Comparison of ENCODE assay signal across 8 mouse cellular contexts in the genomic region with DNA sequence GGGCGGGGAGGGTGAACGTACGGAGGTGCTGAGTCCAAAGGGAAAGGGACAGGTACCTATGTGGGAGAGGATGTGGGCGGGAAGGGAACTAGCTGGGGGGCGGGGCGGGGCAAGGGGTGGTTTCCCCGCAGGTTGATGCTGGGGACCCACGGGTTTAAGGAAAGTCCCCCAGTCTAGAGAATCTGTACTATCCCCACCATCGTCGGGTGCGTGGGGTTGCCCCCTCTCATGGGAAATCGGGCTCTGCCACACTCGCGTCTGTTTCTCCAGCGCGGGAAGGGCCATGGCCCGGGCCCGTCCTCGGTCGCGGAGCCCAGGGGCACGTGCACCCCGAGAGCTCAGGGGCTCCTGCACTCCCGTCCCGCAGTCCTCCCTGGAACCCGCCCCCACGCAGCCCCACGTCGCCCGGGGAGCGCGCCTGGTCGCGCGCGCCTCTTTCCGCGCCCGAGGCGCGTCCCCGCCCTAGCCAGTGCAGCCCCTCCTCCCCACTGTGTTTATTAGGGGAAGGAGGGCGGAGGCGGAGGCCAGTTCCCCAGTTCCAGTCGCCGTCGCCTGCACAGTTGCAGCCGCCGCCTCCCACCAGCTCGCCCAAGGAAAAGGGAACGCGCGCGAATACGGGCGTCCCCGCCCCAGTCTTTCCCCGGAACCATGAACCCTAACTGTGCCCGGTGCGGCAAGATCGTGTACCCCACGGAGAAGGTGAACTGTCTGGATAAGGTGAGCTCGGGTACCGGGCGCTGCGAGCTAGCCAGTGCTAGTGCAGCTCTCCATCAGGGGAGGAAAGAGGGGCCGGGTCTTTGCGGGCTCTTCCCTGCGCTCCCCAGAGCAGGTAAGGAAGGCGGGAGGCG. TPM values are rescaled to one million over a fixed set of nuclear protein-coding genes. Genes with fewer than 3 reads are reported as not detected.
DNase-seq lines count a peak whose midpoint lies in the region; ATAC-seq and TF ChIP-seq lines count a peak whose summit lies in the region.

No protein-coding gene starts in this region.

- H3K27me3 ChIP-seq in hindbrain, postnatal 0 days (ENCODE audit: insufficient read depth, low read length) = no peaks in the 10 kb centered on the region

- peak; percentile 61 for DNase-seq in WW6 (ENCODE audit: low read depth, low spot score)
- peak; percentile 74 to 77 for DNase-seq in gastrocnemius, adult 8-10 months (ENCODE audit: low spot score in 2 of 2)
- DNase-seq in hindbrain, postnatal 0 days (ENCODE audit: low spot score) = peak; percentile 94
- peak; percentile 89 to 90 for DNase-seq in left cerebral cortex, adult 2 months (ENCODE audit: extremely low spot score in 1 of 2, low spot score in 2 of 2)
- DNase-seq in right cerebral cortex, adult 18-20 months = peak; percentile 90
- peak; percentile 86 to 89 for DNase-seq in urinary bladder, adult 18-20 months (ENCODE audit: low spot score in 2 of 2)

- H3K36me3 ChIP-seq in hindbrain, postnatal 0 days (ENCODE audit: insufficient read depth, low read length) = peaks cover 4% of the 10 kb centered on the region; the same call in 1 of the 2 replicates
- H3K36me3 ChIP-seq in macrophage (ENCODE audit: inconsistent target) = no peaks in the 10 kb centered on the region

- no peak for TF ChIP-seq CTCF in hindbrain, postnatal 0 days (IDR thresholded peaks at IDR 0.05; ENCODE audit: low read depth)
- no peak for TF ChIP-seq CTCF in left cerebral cortex, adult 2 months (IDR thresholded peaks at IDR 0.05)

- peak overlapping the region; percentile 84 for H3K9ac ChIP-seq in hindbrain, postnatal 0 days (replicated peaks; ENCODE audit: low read length)

- WGBS in hindbrain, postnatal 0 days = under 1% methylated on average over 63 of the region's 71 CpGs
- WGBS in macrophage (ENCODE audit: missing documents) = under 1% methylated on average over 58 of the region's 71 CpGs

- H3K79me2 ChIP-seq in macrophage (ENCODE audit: inconsistent target) = peaks cover 45% of the 10 kb centered on the region

- H3K27ac ChIP-seq in hindbrain, postnatal 0 days = peak overlapping the region; percentile 93
- peak overlapping the region; percentile 98 for H3K27ac ChIP-seq in left cerebral cortex, adult 2 months
- peak overlapping the region; percentile 98 for H3K27ac ChIP-seq in macrophage

- no peaks in the 10 kb centered on the region for H3K9me3 ChIP-seq in hindbrain, postnatal 0 days (ENCODE audit: low read length)

- H3K4me3 ChIP-seq in hindbrain, postnatal 0 days (ENCODE audit: low read length) = peak overlapping the region; percentile 80
- peak overlapping the region; percentile 75 for H3K4me3 ChIP-seq in left cerebral cortex, adult 2 months
- H3K4me3 ChIP-seq in macrophage (ENCODE audit: inconsistent target) = peak overlapping the region; percentile 98

- ATAC-seq in common myeloid progenitor, adult 5-6 weeks (replicated peaks; ENCODE audit: low read depth, poor library complexity, severe bottlenecking) = peak; percentile 66
- peak; percentile 85 for ATAC-seq in hindbrain, postnatal 0 days

- peak overlapping the region; percentile 76 for H3K4me2 ChIP-seq in hindbrain, postnatal 0 days (ENCODE audit: low read depth, low read length)

- H3K4me1 ChIP-seq in hindbrain, postnatal 0 days (ENCODE audit: insufficient read depth, low read length) = peaks cover 21% of the 10 kb centered on the region

- intact Hi-C loops in left cerebral cortex, adult 2 months (cut with DNase I) = loop anchor here (2.0 kb wide), 1 partner anchor 189 kb away; no protein-coding TSS in a partner anchor

RNA-seq across cellular contexts. Expression of gene Lasp1, which starts 0.6 kb away (rescaled TPM):
- 79.1 and 126 TPM in 2 replicates for total RNA-seq in common myeloid progenitor, adult 5-6 weeks (2017)
- 10 to 100 TPM in 2 of 4 experiments, 1 to 10 TPM in 2; 5.9 to 11.2 (median 9.0) TPM for total RNA-seq in gastrocnemius, adult 8-10 months (2022)
- total RNA-seq in hindbrain, postnatal 0 days (2014; rRNA removed) = 177 and 187 TPM in 2 replicates
- polyA plus RNA-seq in hindbrain, postnatal 0 days (2015; fragmentation: Nextera tagmentation; extraction: Ambion mirVana) = 121 and 137 TPM in 2 replicates
- total RNA-seq in left cerebral cortex, adult 2 months (2021) = 100 to 1,000 TPM; 174 to 191 TPM
- total RNA-seq in macrophage (2018; cell fraction: chromatin; rRNA removed) = 100 to 1,000 TPM in 24 of 26 experiments, 10 to 100 TPM in 2; 72.2 to 414 (median 208) TPM
- total RNA-seq in macrophage (2018; cell fraction: cytosol; rRNA removed) = 100 to 1,000 TPM; 171 to 234 (median 210) TPM
- 100 to 1,000 TPM in 25 of 26 experiments, 10 to 100 TPM in 1; 82.4 to 238 (median 191) TPM for total RNA-seq in macrophage (2018; cell fraction: nucleus; rRNA removed)
- polyA plus RNA-seq in macrophage (2018) = 151 to 499 TPM (median 254 TPM) in 3 replicates

RNA-seq across cellular contexts. Expression of gene Rpl23, which starts 17.1 kb away (rescaled TPM):
- total RNA-seq in common myeloid progenitor, adult 5-6 weeks (2017) = 2,081 and 2,105 TPM in 2 replicates
- 100 to 1,000 TPM; 371 to 534 (median 431) TPM for total RNA-seq in gastrocnemius, adult 8-10 months (2022)
- 124 and 141 TPM in 2 replicates for total RNA-seq in hindbrain, postnatal 0 days (2014; rRNA removed)
- 351 and 362 TPM in 2 replicates for polyA plus RNA-seq in hindbrain, postnatal 0 days (2015; fragmentation: Nextera tagmentation; extraction: Ambion mirVana)
- 100 to 1,000 TPM; 326 to 327 TPM for total RNA-seq in left cerebral cortex, adult 2 months (2021)
- 100 to 1,000 TPM; 108 to 477 (median 140) TPM for total RNA-seq in macrophage (2018; cell fraction: chromatin; rRNA removed)
- 1,000 to 10,000 TPM in 6 of 26 experiments, 100 to 1,000 TPM in 20; 449 to 1,138 (median 724) TPM for total RNA-seq in macrophage (2018; cell fraction: cytosol; rRNA removed)
- total RNA-seq in macrophage (2018; cell fraction: nucleus; rRNA removed) = 100 to 1,000 TPM; 131 to 371 (median 177) TPM
- polyA plus RNA-seq in macrophage (2018) = 992 to 1,238 TPM (median 1,231 TPM) in 3 replicates

RNA-seq across cellular contexts. Expression of gene 1700001P01Rik, which starts 23.7 kb away (rescaled TPM):
- not detected in 2 replicates for total RNA-seq in common myeloid progenitor, adult 5-6 weeks (2017)
- total RNA-seq in gastrocnemius, adult 8-10 months (2022) = not detected
- not detected in 2 replicates for total RNA-seq in hindbrain, postnatal 0 days (2014; rRNA removed)
- polyA plus RNA-seq in hindbrain, postnatal 0 days (2015; fragmentation: Nextera tagmentation; extraction: Ambion mirVana) = not detected in 2 replicates
- total RNA-seq in left cerebral cortex, adult 2 months (2021) = 1 to 10 TPM in 1 of 2 experiments, not detected in 1; 1.0 TPM
- 1 to 10 TPM in 8 of 26 experiments, not detected in 18; 1.5 to 2.2 (median 2.0) TPM for total RNA-seq in macrophage (2018; cell fraction: chromatin; rRNA removed)
- not detected for total RNA-seq in macrophage (2018; cell fraction: cytosol; rRNA removed)
- total RNA-seq in macrophage (2018; cell fraction: nucleus; rRNA removed) = 1 to 10 TPM in 3 of 26 experiments, not detected in 23; 1.2 to 1.8 (median 1.4) TPM
- polyA plus RNA-seq in macrophage (2018) = not detected in 3 replicates

RNA-seq across cellular contexts. Expression of gene Cwc25, which starts 33.0 kb away (rescaled TPM):
- total RNA-seq in common myeloid progenitor, adult 5-6 weeks (2017) = 14.5 and 21.8 TPM in 2 replicates
- total RNA-seq in gastrocnemius, adult 8-10 months (2022) = 1 to 10 TPM; 3.2 to 5.9 (median 4.7) TPM
- 13.3 and 14.2 TPM in 2 replicates for total RNA-seq in hindbrain, postnatal 0 days (2014; rRNA removed)
- polyA plus RNA-seq in hindbrain, postnatal 0 days (2015; fragmentation: Nextera tagmentation; extraction: Ambion mirVana) = 11.9 and 12.9 TPM in 2 replicates
- 10 to 100 TPM; 19.5 to 21.3 TPM for total RNA-seq in left cerebral cortex, adult 2 months (2021)
- total RNA-seq in macrophage (2018; cell fraction: chromatin; rRNA removed) = 10 to 100 TPM; 37.3 to 76.4 (median 49.9) TPM
- total RNA-seq in macrophage (2018; cell fraction: cytosol; rRNA removed) = 10 to 100 TPM; 18.8 to 25.0 (median 21.2) TPM
- total RNA-seq in macrophage (2018; cell fraction: nucleus; rRNA removed) = 10 to 100 TPM; 24.8 to 40.9 (median 32.6) TPM
- 16.4 to 22.4 TPM (median 16.9 TPM) in 3 replicates for polyA plus RNA-seq in macrophage (2018)

RNA-seq across cellular contexts. Expression of gene B230217C12Rik, which starts 41.2 kb away (rescaled TPM):
- 0.69 and 1.7 TPM in 2 replicates for total RNA-seq in common myeloid progenitor, adult 5-6 weeks (2017)
- under 1 TPM; 0.19 to 0.51 (median 0.32) TPM for total RNA-seq in gastrocnemius, adult 8-10 months (2022)
- total RNA-seq in hindbrain, postnatal 0 days (2014; rRNA removed) = 29.4 and 30.0 TPM in 2 replicates
- polyA plus RNA-seq in hindbrain, postnatal 0 days (2015; fragmentation: Nextera tagmentation; extraction: Ambion mirVana) = 31.6 and 32.3 TPM in 2 replicates
- 10 to 100 TPM; 77.6 to 78.9 TPM for total RNA-seq in left cerebral cortex, adult 2 months (2021)
- 1 to 10 TPM in 5 of 26 experiments, under 1 TPM in 9, not detected in 12; 0.37 to 2.5 (median 0.74) TPM for total RNA-seq in macrophage (2018; cell fraction: chromatin; rRNA removed)
- 1 to 10 TPM in 7 of 26 experiments, under 1 TPM in 19; 0.44 to 1.3 (median 0.86) TPM for total RNA-seq in macrophage (2018; cell fraction: cytosol; rRNA removed)
- total RNA-seq in macrophage (2018; cell fraction: nucleus; rRNA removed) = 1 to 10 TPM in 6 of 26 experiments, under 1 TPM in 13, not detected in 7; 0.23 to 3.6 (median 0.78) TPM
- polyA plus RNA-seq in macrophage (2018) = 0.68 to 1.1 TPM (median 0.72 TPM) in 3 replicates

Comparison
In these comparisons a context has a peak if more than half of its experiments do, and no peak if none do; other contexts are left out.
1. Peak in every context shown above with its lines: DNase-seq, ATAC-seq, H3K4me3 ChIP-seq and H3K27ac ChIP-seq.